Mouse (Mus musculus) liver, adult 2 months (tissue): Measurements from ENCODE around the gene Eif4a3. TPM values are rescaled to one million over a fixed set of nuclear protein-coding genes. Genes with fewer than 3 reads are reported as not detected.

Experiments used
- DNase-seq: peaks from one replicate; pipeline ENCODE4 v3.0.0-alpha.2; 2011; ENCODE audit warnings: low read depth, low spot score; ENCODE audit errors: extremely low read depth
- H3K27ac ChIP-seq: fragments of 200-500 bp; replicated peaks from 2 replicates; pipeline ENCODE4 v1.5.1; 2012; ENCODE audit warnings: low read depth, mild to moderate bottlenecking, control low read depth, inconsistent platforms, low read length; ENCODE audit not compliant: insufficient read depth
- H3K27me3 ChIP-seq: fragments of 200-500 bp; 2 replicates; pipeline ENCODE4 v1.6.1; 2012; ENCODE audit warnings: mild to moderate bottlenecking, moderate library complexity, low read length, inconsistent platforms; ENCODE audit not compliant: control insufficient read depth, insufficient read depth
- H3K36me3 ChIP-seq: fragments of 200-500 bp; 2 replicates; pipeline ENCODE4 v1.6.1; 2012; ENCODE audit warnings: low read length, inconsistent platforms; ENCODE audit not compliant: control insufficient read depth, insufficient read depth
- H3K4me1 ChIP-seq: fragments of 200-500 bp; 2 replicates; pipeline ENCODE4 v1.6.1; 2011; ENCODE audit warnings: low read length; ENCODE audit not compliant: control insufficient read depth, insufficient read depth
- H3K4me3 ChIP-seq: fragments of 200-500 bp; 2 replicates; pipeline ENCODE4 v1.5.1; 2011; ENCODE audit warnings: low read depth, mild to moderate bottlenecking, control low read depth, low read length, moderate library complexity; ENCODE audit not compliant: insufficient read depth
- H3K79me2 ChIP-seq: fragments of 200-500 bp; 2 replicates; pipeline ENCODE4 v1.6.1; 2012; ENCODE audit warnings: inconsistent platforms, mild to moderate bottlenecking, low read length, moderate library complexity; ENCODE audit not compliant: control insufficient read depth, insufficient read depth
- H3K9ac ChIP-seq: fragments of 200-500 bp; 2 replicates; pipeline ENCODE4 v1.6.1; 2012; ENCODE audit warnings: low read depth, mild to moderate bottlenecking, control low read depth, inconsistent platforms, low read length
- CTCF ChIP-seq: fragments of 200-500 bp; IDR thresholded peaks from 2 replicates; pipeline ENCODE4 v1.5.1; 2011; ENCODE audit warnings: low read depth, low read length, control low read depth
- POLR2A ChIP-seq: fragments of 200-500 bp; IDR thresholded peaks from 2 replicates; pipeline ENCODE4 v1.6.1; 2011; ENCODE audit warnings: low read length, control low read depth; ENCODE audit not compliant: insufficient read depth; ENCODE audit errors: extremely low read depth
- WGBS: fragments of 180-500 bp; shearing (Covaris S2); methylation state at CpG from one replicate; pipeline ENCODE4 v1.1.7; 2018; 5-methylcytosine and 5-hydroxymethylcytosine counted together
- polyA plus RNA-seq: library from polyadenylated mRNA; depleted of rRNA; stranded (reverse); fragments of >200 nt; gene quantifications from 2 replicates; pipeline ENCODE4 v1.2.3, GENCODE M21; 2012
- total RNA-seq: library from RNA; depleted of rRNA; stranded (reverse); fragments of >200 nt; gene quantifications from 2 replicates; pipeline ENCODE4 v1.2.3, GENCODE M21; 2014

The Eif4a3 gene
- total and polyA plus RNA-seq, 2 experiments, result 57.3 to 61.5 TPM

- 88% methylated on average over 10 of the region's 10 CpGs for WGBS
- no peak for DNase-seq
- H3K79me2 ChIP-seq, result no peaks in the 10 kb centered on the region
- no peak for TF ChIP-seq POLR2A
- TF ChIP-seq CTCF, result no peak
- no peaks in the 10 kb centered on the region for H3K36me3 ChIP-seq
- no peak overlapping the region for H3K27ac ChIP-seq
- no peaks in the 10 kb centered on the region for H3K4me1 ChIP-seq
- H3K9ac ChIP-seq, result no peak overlapping the region
- no peaks in the 10 kb centered on the region for H3K27me3 ChIP-seq
- no peak overlapping the region for H3K4me3 ChIP-seq
Observed at GRCm38 (mm10) chr11:119338271-119339059, 38.6 kb upstream of the Eif4a3 start.

GRCm38 (mm10) chr11:119331970-119332369 lies 32.1 kb upstream of the Eif4a3 start:
- no peak for DNase-seq

GRCm38 (mm10) chr11:119330592-119330991 lies 30.7 kb upstream of the Eif4a3 start:
- Histone ChIP-seq H3K36me3 (no peaks in the 10 kb centered on the region), H3K4me3 (no peak overlapping the region), H3K27ac (no peak overlapping the region), H3K9ac (no peak overlapping the region), H3K4me1 (no peaks in the 10 kb centered on the region), H3K27me3 (no peaks in the 10 kb centered on the region), H3K79me2 (no peaks in the 10 kb centered on the region)
- TF ChIP-seq CTCF (no peak), POLR2A (no peak)
- DNase-seq, result no peak
- 56% methylated on average over 4 of the region's 4 CpGs for WGBS

More at GRCm38 (mm10) chr11:119331970-119332369, 32.1 kb upstream of the Eif4a3 start:
- TF ChIP-seq POLR2A (no peak), CTCF (no peak)
- Histone ChIP-seq H3K4me1 (no peaks in the 10 kb centered on the region), H3K9ac (no peak overlapping the region), H3K27me3 (no peaks in the 10 kb centered on the region), H3K27ac (no peak overlapping the region), H3K79me2 (no peaks in the 10 kb centered on the region), H3K4me3 (no peak overlapping the region), H3K36me3 (no peaks in the 10 kb centered on the region)
- 43% methylated on average over 3 of the region's 3 CpGs for WGBS

- H3K9ac ChIP-seq, result no peak overlapping the region
- H3K27me3 ChIP-seq, result no peaks in the 10 kb centered on the region
- no peak for DNase-seq
- H3K36me3 ChIP-seq, result no peaks in the 10 kb centered on the region
- H3K4me3 ChIP-seq, result no peak overlapping the region
- WGBS, result 83% methylated on average over 1 of the region's 1 CpGs
- no peak for TF ChIP-seq POLR2A
- peak; percentile 6; the same call in 1 of the 2 replicates for TF ChIP-seq CTCF
- no peaks in the 10 kb centered on the region for H3K4me1 ChIP-seq
- no peak overlapping the region for H3K27ac ChIP-seq
- no peaks in the 10 kb centered on the region for H3K79me2 ChIP-seq
Observed at GRCm38 (mm10) chr11:119325068-119325467, 25.2 kb upstream of the Eif4a3 start.

- Histone ChIP-seq H3K79me2 (no peaks in the 10 kb centered on the region), H3K27me3 (no peaks in the 10 kb centered on the region), H3K4me1 (no peaks in the 10 kb centered on the region), H3K27ac (no peak overlapping the region), H3K4me3 (no peak overlapping the region), H3K36me3 (no peaks in the 10 kb centered on the region), H3K9ac (no peak overlapping the region)
- TF ChIP-seq POLR2A (no peak), CTCF (no peak)
- no peak for DNase-seq
- WGBS, result 84% methylated on average over 13 of the region's 13 CpGs
Observed at GRCm38 (mm10) chr11:119322521-119322920, 22.6 kb upstream of the Eif4a3 start.

- no peak for DNase-seq
- 93% methylated on average over 4 of the region's 4 CpGs for WGBS
- Histone ChIP-seq H3K27me3 (no peaks in the 10 kb centered on the region), H3K4me3 (no peak overlapping the region), H3K4me1 (no peaks in the 10 kb centered on the region), H3K27ac (no peak overlapping the region), H3K79me2 (no peaks in the 10 kb centered on the region), H3K36me3 (no peaks in the 10 kb centered on the region), H3K9ac (no peak overlapping the region)
- no peak for TF ChIP-seq CTCF
- TF ChIP-seq POLR2A, result no peak
Observed at GRCm38 (mm10) chr11:119316720-119317119, 16.8 kb upstream of the Eif4a3 start.
